Mouse (Mus musculus) G1E (cell line): ENCODE data around the gene Klhdc9.

ENCODE experiments used
- CTCF ChIP-seq: IDR thresholded peaks from 2 replicates; pipeline ENCODE4 v1.5.1; 2012; ENCODE audit warnings: low read depth, low read length, inconsistent platforms, mixed read lengths
- GATA1 ChIP-seq: IDR thresholded peaks from 2 replicates; pipeline ENCODE4 v1.6.1; 2012; ENCODE audit warnings: borderline replicate concordance, low read length, inconsistent platforms, mixed read lengths

- TF ChIP-seq CTCF = no peak
- TF ChIP-seq GATA1 = no peak
Observed at GRCm38 (mm10) chr1:171349210-171349609, 11.4 kb downstream of the Klhdc9 start.
